Mouse (Mus musculus) heart, postnatal 10 days (tissue): ENCODE data around the gene Mmrn2. TPM values are rescaled to one million over a fixed set of nuclear protein-coding genes. Genes with fewer than 3 reads are reported as not detected.

Experiments
- DNase-seq, 2 experiments: peaks; one replicate each; pipeline ENCODE4 v3.0.0; 2021
- intact Hi-C: fragments of 180-260 bp; cut with DNase I; formaldehyde crosslinking; loops from one replicate; pipeline ENCODE4 v1.15.1; 2025
- total RNA-seq, 2 experiments: library from RNA; stranded (reverse); gene quantifications; 2 replicates each; pipeline ENCODE4 v1.2.3; 2021

The Mmrn2 gene
- 10 to 100 TPM; 43.8 to 50.9 TPM for total RNA-seq

DNA sequence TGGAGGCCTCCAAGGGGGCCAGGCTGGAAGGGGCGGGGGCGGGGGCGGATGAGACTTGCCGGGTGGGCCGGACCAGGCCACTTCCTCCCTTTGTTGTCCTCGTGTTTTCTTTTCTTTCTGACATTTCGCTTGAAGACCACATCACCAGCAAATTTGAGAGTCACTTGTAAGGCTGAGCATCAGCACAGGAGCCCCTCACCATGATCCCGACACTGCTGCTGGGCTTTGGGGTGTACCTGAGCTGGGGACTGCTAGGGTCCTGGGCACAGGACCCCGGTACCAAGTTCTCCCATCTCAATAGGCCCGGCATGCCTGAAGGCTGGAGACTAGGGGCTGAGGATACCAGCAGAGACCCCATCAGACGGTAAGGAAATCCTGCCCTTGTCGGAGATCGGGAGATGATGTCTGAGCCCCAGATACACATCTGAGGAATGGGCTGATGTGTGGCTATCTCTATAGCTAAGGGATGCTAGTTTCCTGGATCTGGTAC lies at the start of gene Mmrn2:
Gene Mmrn2 (plus strand): TSS at position 51 of the 490 bp plus-strand sequence.
- intact Hi-C loops = loop anchor here (5.0 kb wide), 1 partner anchor 127 kb away; the partner anchor contains the start of gene Bmpr1a
- no peak for DNase-seq

- intact Hi-C loops = no loop called here
- DNase-seq = no peak
These were observed 48.7 kb upstream of the Mmrn2 start for GRCm38 (mm10) chr14:34326606-34327005.

GRCm38 (mm10) chr14:34327618-34328017 lies 47.6 kb upstream of the Mmrn2 start:
- no peak for DNase-seq
- intact Hi-C loops = no loop called here

DNA sequence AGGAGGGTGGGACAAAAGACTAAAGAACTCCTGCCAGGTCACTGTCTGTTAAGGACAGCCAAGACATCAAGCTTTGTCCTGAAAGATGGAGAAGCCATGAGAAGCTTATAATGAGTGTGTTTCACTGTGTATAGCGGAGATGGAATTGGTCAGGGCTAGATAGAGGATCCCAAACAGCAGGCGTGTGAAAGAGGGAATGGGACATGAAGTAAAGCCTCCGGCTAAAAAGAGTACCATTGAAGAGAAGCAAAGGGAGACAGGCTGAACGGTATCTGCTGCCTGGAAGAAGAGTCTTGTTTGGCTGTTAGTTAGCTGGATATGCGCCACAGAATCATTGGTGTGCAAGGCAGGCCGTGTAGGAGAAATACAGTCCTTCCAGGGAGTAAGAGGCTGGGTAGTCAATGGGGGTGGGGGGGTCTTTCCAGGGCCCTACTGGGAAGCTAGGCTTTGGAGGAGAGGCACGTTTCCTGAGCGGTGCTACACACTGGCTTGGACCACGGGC lies 44.6 kb upstream of the Mmrn2 start:
- intact Hi-C loops = no loop called here
- DNase-seq = no peak

- intact Hi-C loops = no loop called here
- no peak for DNase-seq
These were observed 43.4 kb upstream of the Mmrn2 start for GRCm38 (mm10) chr14:34331886-34332285.

DNA sequence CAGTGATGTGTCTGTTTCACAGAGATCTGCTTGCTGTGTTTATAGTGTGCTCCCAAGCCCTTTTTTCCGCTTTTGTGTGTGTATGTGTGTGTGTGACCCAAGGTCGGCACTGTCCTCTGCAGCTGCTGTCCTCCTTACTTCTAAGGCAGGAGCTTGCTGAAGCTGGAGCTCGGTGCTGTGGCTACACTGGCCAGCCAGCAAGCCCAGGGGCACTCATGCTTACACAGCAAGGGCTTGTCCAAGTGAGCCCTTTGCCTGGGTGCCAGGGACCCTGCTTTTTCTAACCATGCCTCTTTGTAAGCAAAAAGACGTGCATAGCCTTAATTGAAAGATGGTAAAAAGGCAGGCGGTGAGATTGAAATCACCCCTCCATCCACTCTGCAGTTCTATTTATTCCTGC lies 42.8 kb upstream of the Mmrn2 start:
- no peak for DNase-seq
- intact Hi-C loops = no loop called here

GRCm38 (mm10) chr14:34339446-34339845 lies 35.8 kb upstream of the Mmrn2 start:
- intact Hi-C loops = no loop called here
- no peak for DNase-seq

GRCm38 (mm10) chr14:34341993-34342392 lies 33.3 kb upstream of the Mmrn2 start:
- no peak for DNase-seq
- intact Hi-C loops = no loop called here

GRCm38 (mm10) chr14:34343078-34343477 lies 32.2 kb upstream of the Mmrn2 start:
- DNase-seq = no peak
- intact Hi-C loops = no loop called here

GRCm38 (mm10) chr14:34344361-34344760 lies 30.9 kb upstream of the Mmrn2 start:
- intact Hi-C loops = no loop called here
- no peak for DNase-seq

GRCm38 (mm10) chr14:34345771-34346566 lies 29.3 kb upstream of the Mmrn2 start:
- intact Hi-C loops = no loop called here
- no peak for DNase-seq

- DNase-seq = no peak
- intact Hi-C loops = no loop called here
These were observed 28.2 kb upstream of the Mmrn2 start for GRCm38 (mm10) chr14:34347084-34347483.

GRCm38 (mm10) chr14:34348301-34348700 lies 27.0 kb upstream of the Mmrn2 start:
- intact Hi-C loops = no loop called here

GRCm38 (mm10) chr14:34349007-34349406 lies 26.3 kb upstream of the Mmrn2 start:
- intact Hi-C loops = no loop called here
- no peak for DNase-seq

More at GRCm38 (mm10) chr14:34348301-34348700, 27.0 kb upstream of the Mmrn2 start:
- no peak for DNase-seq

GRCm38 (mm10) chr14:34351660-34352059 lies 23.6 kb upstream of the Mmrn2 start:
- intact Hi-C loops = no loop called here
- no peak for DNase-seq

DNA sequence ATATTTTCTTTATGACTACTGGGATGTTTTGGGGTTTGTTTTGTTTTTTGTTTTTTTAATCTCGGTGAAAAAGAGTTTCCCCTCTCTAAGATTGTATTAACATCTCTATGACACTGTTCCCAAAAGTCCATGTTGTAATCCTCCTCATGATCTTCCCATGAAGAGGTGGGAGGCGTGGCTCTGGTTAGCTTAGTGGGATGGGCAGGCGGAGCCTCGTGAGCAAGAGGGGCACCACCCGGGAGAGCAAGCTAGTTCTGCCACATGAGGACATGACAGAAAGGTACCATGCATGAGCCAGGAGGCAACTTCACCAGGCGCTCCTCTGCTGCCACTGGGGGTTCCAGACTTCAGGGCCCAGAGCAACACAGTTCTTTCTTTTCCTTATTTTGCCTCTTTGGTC lies 22.7 kb upstream of the Mmrn2 start:
- intact Hi-C loops = no loop called here
- DNase-seq = no peak

DNA sequence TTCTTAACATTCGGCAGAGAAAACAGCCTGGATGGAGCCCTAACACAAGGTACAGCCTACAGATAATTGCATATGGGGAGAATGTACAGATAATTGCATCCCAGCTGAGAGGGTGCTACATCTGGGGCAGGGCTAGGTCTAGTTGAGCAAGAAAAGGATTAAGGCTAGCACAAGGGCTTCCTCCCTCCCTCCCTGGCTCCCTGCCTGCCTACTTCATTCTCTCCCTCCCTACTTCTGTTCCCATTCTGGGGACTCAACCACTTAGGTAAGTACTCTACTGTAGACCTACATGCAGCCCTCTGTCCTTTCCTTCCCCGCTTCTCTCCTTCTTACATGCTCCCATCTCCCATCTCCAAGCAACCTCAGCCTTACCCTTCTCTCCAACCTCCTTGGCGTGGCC lies 21.9 kb upstream of the Mmrn2 start:
- intact Hi-C loops = no loop called here
- no peak for DNase-seq

DNA sequence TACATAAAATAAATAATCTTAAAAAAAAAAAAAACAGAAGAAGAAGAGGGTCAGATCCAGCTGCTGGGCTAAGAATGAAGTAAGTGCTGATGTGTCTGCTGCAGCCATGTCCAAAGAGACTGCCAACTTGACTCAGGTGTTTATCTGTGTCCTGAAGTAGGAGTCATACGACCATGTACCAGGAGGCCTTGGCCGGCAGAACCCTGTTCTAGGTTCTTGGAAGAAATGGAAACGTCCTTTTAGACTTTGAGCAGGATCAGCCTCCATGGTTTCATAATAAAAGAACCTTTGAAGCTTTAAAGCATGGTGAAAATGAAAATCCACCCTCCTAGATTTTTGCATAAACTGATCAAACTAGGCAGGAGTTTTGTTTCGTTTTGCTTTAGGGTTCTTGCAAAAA lies 20.8 kb upstream of the Mmrn2 start:
- no peak for DNase-seq
- intact Hi-C loops = no loop called here

GRCm38 (mm10) chr14:34355301-34355700 lies 20.0 kb upstream of the Mmrn2 start, which contains the start of gene Fam25c:
Fam25c (minus strand) TSS chr14:34355433.
- DNase-seq = no peak
- intact Hi-C loops = loop anchor here (5.0 kb wide), 1 partner anchor 42 kb away; no protein-coding TSS in a partner anchor

DNA sequence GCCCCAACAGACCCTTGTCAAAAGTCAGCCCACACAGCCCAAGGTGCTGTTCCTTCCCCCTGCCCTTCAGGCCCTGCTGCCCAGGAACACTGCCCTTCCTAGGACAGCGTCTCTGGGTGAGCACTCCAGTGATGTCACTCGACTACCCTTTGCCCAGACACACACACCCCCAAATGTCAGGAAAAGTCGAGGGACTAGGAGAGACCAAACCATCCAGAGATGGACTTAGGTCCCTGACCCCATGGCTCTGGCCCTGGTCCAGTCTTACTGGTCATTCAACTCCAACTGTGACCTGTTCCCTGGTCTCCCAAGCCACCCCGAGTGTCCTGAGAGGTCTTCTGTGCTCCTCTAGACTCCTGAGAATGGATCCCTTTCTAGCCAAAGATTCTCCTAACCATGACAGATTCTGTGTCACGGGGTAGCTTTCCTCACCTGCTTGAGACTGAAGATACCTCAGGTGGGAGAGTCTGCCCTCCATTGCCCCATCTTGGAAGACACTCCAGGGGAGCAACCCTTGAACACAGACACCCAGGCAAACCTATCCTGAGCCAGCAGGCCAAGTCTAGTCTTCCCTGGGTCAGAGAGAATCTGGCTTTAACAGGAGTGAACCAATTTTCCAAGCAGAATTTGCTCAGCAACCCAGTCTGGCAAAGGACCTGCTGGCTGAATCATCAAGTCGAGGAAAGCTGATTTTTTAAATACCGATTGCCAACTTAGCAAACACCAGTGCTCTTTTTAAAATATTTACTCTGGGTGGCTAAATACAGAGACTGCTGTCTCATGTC lies 17.4 kb upstream of the Mmrn2 start:
- DNase-seq = no peak
- intact Hi-C loops = loop anchor here (5.0 kb wide), 1 partner anchor 39 kb away; no protein-coding TSS in a partner anchor

GRCm38 (mm10) chr14:34359676-34360244 lies 15.5 kb upstream of the Mmrn2 start:
- no peak for DNase-seq
- intact Hi-C loops = loop anchor here (5.0 to 10.0 kb wide), 2 partner anchors 38 to 405 kb away; partner anchors contain the start of gene Rbp3
